Mouse (Mus musculus) heart, postnatal 25 days (tissue): ENCODE results near the gene Mien1. TPM values are rescaled to one million over a fixed set of nuclear protein-coding genes. Genes with fewer than 3 reads are reported as not detected.

ENCODE experiments used
- DNase-seq: peaks from one replicate; pipeline ENCODE4 v3.0.0; 2022; ENCODE audit warnings: low spot score
- intact Hi-C: fragments of 180-260 bp; cut with DNase I; formaldehyde crosslinking; loops from one replicate; pipeline ENCODE4 v1.15.1; 2025
- total RNA-seq, 2 experiments: library from RNA; stranded (reverse); gene quantifications; 2 replicates each; pipeline ENCODE4 v1.2.3; 2021

The Mien1 gene
- 10 to 100 TPM; 49.0 to 54.6 TPM for total RNA-seq

DNA sequence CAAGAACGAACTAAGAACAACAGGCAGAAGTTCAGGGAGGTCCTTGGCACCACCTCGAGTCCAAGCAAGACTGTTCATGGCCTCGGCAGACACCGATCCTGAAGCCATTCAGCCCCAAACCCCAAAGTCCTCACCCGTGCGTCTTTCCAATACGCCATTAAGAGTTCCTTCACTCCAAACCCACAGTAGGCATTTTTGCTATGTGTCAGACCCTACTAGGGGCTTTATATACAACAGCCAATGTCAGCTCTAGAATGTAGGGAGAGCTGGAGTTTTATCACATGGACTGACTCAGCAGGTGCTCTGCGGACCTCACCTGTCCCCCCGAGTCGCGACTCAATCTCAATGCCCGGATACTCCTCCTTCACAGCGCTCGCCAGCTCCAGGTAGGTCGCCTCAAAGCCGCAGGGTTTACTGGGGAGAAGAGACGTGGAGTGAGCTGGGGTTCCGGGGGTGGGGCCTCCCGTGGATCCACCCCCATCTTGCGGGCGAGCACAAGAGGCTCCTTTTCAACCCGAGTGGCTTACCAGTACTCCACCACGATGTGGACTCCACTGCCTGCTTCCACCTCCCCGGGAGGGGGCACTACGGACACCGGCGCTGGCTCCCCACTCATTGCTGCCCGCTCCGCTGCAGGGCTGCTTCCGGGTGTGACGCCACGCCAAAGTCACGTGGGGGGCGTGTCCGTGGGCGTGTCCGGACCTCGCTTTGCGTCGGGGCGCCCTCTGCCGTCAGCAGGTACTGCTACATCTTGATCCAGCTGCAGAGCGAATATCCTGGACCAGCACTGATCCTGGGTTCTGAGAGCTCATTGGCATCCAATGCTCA lies at the start of gene Mien1:
Mien1 (minus strand) TSS at position 661 of the 828 bp plus-strand sequence.
- intact Hi-C loops, result loop anchor here (2.0 to 5.0 kb wide), 2 partner anchors 36 to 96 kb away; partner anchors contain the start of gene Pgap3
- DNase-seq, result peak; percentile 85

DNA sequence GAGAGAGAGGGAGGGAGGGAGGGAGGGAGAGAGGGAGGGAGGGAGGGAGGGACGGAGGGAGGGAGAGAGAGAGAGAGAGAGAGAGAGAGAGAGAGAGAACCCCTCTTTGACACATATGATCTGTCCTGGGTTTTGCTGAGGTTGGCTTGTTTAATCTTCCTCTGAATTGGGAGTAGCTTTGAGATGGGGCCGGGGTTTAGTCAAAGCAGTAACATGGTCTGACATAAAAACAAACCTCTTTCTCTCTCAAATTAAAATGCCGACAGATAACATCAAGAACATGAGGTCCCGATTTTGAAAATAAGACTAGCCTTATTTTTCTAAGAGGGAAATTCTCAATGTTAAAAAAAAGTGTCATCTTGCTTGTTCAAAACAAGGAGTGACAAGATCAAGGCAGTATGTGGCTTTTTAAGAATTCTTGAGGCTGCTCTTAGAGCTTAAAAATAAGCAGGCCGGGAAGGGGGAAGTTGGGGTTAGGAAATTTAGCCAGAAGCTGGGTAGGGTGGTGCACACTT lies 48.8 kb upstream of the Mien1 start:
- intact Hi-C loops, result no loop called here

DNA sequence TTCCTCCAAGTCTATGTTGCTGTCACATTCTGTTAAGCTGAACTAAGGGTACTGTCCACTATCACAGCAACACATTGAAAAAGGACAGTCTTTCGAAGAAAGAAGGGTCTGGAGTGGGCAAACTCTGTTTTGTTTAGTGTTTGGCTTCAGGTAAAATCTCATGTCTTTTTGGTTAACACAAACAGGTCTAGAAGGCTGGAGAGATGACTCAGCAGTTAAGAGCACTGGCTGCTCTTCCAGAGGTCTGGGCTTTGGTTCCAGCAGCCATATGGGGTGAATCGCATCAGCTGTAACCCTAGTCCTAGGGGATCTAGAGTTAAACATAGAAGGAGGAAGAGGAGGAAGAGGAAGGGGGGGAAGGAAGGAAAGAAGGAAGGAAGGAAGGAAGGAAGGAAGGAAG lies 47.0 kb upstream of the Mien1 start:
- DNase-seq, result no peak
- intact Hi-C loops, result no loop called here

More for the DNA sequence above, 48.8 kb upstream of the Mien1 start:
- no peak for DNase-seq

DNA sequence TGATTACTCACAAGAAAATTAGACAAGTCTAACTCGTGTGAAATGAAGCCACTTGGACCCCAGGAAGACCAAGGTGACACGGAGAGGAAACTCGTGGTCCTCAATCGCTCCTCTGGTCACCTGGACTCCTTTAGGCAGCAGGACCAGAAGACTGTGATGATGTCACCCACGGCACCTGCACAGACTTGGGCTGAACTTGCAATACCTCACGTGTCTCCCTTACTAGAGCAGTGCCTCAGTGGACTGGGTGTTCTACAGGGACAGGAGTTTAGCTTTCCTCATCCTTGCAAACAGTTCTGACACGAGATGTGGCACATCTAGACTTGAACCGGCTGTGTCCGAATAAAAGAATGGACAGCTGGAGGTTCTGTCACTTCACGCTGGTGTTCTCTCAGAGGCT lies 43.3 kb upstream of the Mien1 start:
- no peak for DNase-seq
- intact Hi-C loops, result no loop called here

DNA sequence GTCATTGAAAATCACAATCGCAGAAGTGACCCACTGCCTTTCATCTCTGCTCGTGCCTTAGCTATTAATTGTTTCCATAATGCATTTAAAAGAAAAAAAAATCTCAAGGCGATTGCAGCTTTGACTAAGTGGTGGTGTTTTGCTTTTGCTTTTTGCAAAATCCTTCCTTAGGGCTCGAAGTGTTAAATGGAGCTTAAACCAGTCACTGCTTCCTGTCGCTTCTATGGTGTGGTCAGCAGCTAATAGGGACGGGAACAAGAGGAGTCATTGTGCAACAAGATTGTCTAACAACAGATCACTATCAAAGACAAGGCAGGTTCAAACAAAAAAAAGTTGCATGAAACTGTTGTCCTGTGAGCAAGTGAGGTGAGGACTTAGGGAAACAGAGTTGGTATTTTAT lies 42.4 kb upstream of the Mien1 start:
- DNase-seq, result no peak
- intact Hi-C loops, result no loop called here

DNA sequence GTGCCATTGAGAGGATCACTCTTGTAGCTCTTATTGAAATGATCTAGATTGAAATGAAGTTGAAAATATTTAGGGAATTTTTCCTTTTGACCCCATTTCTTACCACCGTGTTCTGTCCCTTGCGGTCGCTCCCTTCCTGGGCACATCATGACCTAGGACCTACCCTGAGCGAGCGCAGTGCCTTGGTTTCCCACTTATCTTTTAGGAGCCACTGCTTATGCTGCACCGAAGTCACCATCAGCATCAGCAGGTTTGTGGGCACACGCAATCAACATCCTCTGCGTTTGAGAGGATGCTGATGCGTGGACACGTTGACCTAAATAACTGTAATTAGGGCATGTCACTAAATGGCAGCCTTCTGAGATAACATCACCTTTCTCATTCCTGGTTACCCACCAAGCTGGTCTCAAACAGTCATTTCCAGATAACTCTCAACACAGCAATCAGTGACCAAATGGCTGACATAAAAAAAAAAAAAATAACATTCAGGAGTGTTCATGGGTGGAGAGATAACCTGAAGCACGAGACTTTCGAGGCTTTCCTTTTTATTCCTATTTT lies 41.2 kb upstream of the Mien1 start:
- intact Hi-C loops, result no loop called here
- no peak for DNase-seq

DNA sequence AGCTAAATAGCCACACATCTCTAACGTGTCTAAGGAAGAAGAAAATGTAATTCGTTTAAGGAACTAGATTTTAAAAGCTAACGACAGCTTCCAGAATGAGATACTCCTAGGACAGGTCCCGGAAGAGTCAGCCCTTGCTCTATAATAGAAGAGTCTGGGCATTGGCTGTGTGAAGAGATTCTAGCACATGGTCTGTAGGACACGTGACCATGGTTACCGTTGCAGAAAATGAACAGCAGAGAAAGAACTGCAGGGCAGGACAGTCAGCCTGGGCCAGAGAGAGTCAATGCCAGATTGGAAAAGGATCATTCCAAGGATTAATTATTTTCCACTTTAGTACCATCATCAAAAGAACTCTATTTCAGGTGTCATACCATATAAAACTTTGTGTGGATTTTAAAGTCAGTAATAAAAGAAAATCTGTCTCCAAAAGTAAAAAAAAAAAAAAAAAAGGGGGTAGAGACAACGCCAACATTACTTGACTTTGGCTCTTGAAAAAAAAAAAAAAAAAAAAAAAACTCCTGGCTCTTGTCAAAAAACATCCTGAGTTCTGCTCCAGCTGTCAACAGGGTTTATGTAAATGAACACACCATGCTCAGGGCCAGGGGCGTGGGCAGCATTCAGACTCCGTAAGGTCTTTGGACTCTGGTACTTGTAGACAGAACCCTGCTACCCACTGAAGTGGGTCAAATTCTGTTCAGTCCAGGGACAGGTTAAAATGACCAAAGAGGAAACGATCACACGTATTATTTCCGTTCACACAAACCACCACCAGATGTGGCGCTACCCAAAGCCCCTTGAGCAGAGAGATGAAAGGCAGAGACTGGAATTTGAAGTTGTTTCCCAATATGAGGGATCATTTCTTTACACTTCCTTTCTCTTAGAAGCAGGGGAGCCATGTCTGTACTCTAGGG lies 40.5 kb upstream of the Mien1 start:
- intact Hi-C loops, result no loop called here
- no peak for DNase-seq

DNA sequence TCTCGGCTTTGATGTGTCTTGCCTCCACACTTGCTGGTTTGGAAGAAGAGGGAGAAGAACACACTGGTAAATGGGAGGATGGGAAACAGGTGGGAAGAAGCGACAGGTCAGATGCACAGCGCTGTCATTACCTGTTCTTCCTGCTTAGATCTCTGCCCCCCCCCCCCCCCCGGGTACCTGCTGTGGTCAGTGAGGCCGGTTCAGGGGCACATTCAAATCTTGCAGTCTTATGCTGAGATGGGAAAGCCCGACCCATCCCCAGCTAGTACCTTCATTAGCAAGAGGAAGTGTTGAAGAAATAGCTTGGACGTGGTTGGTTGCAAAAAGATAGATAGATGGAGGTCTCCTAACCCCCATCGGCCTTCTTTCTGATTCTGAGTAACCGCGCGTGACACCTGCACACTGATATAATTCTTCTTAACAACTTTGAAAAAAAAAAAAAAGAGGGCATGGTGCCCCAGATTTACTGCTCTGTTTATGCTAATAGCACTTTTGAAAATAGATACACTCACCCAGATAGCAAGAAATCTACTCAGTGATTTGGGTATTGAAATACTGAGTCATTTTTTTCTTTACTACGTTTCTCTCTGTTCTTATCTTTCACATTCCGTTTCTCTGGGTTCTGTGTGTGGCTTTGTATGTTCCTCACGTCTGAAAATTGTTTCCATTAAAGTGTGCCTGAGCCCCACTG lies 38.4 kb upstream of the Mien1 start:
- intact Hi-C loops, result no loop called here
- DNase-seq, result no peak

DNA sequence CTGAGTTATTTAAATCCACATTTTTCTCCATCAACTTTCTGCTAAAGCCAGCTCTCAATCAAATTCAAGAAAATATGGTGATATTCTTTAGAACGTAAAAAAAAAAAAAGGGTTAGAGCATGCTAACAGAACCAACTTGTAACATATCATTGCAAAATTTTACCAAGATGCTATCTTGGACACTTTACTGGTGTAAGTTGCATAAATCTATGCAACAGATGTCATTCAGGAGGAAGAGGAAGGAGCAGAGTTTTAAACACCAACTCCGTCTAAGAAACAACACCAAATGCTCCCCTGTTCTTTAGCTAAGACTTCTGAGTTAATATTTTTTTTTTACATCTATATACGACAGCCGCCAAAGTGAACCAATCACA lies 37.6 kb upstream of the Mien1 start:
- intact Hi-C loops, result no loop called here
- no peak for DNase-seq

DNA sequence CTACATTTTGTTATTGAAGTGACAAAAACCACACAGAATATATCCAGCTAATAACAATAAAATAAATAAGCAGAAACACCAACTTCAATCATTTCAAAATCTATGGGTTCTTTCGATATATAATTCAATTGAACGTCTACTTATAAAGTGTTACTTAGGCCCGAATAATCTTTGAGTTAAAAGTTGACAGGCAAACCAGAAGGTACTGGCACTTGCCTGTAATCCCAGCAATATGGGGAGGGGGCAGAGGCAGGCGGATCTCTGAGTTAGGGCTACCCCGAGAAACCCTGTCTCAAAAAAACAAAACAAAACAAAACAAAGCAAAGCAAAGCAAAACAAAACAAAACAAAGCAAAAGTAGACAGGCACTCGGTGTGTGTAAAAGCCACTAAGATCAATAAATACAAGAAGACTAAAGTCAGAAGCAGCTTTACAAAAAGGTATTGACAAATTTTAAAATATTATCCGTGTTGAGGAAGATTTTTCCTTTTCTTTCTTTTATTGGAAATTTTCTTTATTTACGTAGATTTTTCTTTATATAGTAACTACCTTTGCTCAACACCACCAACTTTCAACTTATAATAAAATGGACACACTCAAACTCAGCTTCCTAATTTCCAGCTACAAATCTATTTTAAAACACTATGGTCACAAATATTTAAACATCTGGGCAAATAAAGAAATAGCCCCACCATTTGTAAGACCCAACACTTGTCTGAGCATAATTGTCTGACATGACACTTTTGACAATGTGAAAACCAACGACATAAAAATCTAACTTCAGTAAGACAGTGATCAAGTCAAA lies 37.0 kb upstream of the Mien1 start:
- intact Hi-C loops, result no loop called here

DNA sequence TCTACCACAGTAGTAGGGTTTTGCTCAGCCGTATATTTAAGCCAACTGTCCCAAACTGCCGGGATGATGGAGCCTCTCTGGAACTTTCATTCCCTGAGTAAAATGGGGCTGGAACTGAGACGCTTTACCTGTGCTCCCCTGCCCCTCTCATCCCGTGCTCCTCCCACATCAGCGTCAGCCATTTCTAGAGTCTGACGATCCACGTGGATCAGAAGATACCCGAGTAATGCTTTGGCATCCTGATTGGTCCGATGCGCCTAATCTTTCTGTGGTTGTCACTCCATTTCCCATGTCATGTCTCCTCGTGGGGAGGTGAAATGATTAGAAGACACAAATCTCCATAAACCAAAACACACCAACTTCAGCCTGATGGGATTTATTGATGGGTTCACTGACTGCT lies 36.2 kb upstream of the Mien1 start:
- DNase-seq, result no peak
- intact Hi-C loops, result no loop called here

More for the DNA sequence above, 37.0 kb upstream of the Mien1 start:
- DNase-seq, result no peak

DNA sequence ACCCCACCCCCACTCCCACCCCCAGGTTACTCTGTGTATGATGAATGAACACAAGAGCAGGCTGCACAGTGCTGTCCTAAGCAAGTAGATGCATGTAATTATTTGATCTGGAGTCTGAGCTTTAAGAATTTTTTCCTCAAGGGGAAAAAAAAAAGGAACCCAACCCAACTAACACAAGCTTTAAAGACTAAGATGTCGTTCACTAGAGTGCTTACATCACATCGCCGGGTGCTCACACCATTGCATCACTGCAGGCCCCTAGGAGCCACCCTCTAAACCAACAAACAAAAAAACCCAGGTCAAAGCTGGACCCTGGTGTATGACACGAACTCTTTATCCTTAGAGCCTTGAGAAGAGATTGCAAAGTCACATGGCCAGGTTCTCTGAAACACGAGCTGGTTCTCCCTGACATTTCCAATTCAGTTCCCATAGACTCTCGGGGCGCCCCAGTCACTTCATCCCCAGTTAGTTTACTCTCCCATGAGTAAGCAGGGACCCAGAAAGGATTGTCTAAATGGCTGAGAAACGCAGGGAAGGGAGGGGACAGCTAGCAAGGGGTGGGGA lies 35.2 kb upstream of the Mien1 start:
- intact Hi-C loops, result no loop called here

DNA sequence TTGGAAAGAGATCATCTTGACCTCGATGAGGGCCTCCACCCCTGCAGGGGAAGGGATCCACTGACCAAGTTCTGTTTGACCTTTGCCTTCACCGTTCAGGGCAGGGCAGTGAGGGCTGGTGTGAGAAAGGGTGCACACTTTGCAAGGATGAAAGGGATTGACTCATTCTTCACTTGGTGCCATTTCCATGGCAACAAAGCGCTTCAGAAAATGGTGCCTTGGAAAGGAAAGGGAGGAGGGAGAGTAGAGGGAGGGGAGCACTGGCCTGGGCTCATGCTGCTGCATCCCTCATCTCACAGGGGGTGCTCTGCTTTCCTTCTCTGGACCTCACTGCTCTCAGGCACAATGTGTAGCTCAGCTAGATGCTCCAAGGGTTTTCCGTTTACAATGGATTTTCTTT lies 33.9 kb upstream of the Mien1 start:
- intact Hi-C loops, result no loop called here
- DNase-seq, result no peak

More for the DNA sequence above, 35.2 kb upstream of the Mien1 start:
- no peak for DNase-seq

DNA sequence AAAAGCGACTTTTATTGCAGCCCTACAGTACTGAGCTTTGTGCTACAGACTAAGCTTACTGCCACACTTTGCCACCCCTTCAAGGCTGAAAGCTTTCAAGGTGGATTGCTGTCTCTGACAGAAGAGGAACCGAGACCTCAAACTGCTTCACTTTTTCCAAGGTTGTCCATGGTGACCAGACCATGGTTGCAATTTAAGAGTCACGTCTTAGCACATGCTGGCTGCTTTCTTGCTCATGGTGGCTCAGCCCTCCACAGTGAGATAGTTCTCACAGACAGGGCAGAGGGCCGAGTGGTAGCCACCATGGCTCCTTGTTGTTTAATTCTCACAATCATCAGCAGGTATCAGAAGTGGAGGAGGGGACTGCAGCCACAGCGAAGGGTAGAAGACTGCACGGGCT lies 32.0 kb upstream of the Mien1 start:
- intact Hi-C loops, result no loop called here
- DNase-seq, result no peak

DNA sequence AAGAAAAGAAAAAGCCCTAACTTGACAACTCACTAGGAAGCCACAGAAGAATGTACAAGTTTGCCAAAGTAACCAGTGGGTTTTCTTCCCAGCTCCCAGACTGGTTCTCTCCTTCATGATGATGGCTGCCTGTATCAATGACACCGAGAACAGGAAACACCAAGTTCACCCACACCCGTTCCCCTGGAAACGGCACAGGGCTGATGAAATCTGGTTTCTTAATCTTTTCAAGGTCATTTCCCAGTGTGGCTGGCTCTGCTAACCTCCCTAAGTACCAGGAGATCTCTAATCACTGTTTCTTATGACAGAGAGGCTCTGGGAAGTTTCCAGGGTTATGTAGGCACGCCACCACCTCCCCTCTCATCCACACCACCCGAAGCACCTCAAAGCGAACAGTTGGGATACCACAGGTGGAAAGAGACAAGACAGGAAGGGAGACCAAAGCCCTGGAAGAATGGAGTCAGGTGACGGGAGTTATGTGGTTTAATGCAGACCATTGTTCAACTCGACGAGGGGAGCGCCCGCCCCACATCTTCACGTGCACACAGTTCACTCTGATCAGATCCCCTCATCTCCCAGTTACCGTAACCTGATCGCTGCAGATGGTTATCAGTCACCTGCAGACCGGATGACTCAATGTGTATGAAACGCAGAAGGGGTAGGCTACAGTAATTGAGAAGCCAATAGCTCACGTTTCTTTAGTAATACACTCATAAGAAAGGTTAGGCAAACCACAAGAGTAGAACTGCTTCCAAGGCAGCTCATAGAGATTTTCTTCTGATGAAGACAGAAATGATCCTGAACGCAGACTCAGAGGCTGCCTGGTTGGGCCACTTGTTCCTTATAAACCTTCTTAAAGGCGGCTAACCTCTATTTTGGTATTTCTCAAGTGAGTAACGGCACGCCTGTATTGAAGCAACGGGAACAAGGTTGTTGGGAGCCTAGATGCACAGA lies 31.2 kb upstream of the Mien1 start:
- no peak for DNase-seq
- intact Hi-C loops, result no loop called here

DNA sequence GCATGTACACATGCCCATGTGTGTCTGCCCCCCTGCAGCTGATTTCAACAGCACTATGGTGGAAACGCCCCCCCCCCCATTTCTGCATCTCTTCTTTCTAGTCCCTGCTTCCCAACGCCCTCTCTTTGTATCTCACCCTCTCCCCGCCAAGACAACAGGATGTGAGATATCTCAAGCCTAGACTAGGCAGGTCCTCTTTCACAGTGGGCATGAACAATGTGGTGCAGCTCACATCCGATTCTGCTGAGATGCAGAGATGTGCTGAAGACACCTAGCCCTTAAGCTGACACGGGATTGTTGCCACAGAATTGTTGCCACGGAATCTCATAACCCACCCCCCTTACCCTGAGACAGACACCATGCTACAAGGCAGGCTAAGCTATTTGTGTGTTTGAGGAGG lies 25.7 kb upstream of the Mien1 start:
- DNase-seq, result no peak

DNA sequence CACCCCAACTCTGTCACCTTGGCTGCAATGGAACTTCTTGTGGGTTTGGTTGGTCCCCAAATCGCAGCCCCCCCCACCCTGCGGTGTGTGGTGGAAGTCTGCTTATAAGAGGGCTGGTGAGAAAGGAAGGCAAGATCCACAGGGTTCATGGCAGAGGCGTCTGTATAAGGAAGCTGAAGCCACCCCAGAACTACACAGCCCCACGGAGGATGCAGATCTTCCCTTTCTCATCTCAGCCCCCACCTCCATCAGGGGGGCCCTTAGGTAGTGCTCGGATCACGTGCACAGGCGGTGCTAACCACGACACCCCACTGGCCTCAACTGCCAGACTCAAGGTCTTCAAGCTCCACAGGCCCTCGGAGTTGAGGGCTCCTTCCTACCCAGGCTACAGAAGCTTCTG lies 25.1 kb upstream of the Mien1 start:
- no peak for DNase-seq
- intact Hi-C loops, result no loop called here

More for the DNA sequence above, 25.7 kb upstream of the Mien1 start:
- intact Hi-C loops, result no loop called here

DNA sequence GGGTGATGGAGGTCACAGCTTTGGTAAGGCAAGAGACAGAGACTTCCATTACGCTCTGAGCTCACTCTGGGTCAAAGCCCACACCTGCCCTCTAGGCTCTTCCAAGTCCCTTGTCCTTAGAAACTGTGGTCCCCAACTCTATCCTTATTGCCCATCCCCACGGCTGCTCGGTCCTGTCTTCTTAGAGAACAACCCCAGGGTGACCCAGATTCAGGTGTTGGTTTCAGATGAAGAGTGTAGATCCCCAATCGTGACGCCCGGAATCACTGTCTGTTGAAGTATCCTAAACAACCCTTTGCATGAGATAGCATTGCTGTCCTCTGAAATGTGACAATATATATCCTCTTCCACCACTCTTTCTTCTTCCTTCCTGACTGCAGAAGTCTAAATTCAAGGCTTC lies 23.5 kb upstream of the Mien1 start:
- no peak for DNase-seq
- intact Hi-C loops, result no loop called here
